Mouse (Mus musculus) urinary bladder, adult 2 months (tissue): ENCODE data around the gene Rhov. TPM values are rescaled to one million over a fixed set of nuclear protein-coding genes. Genes with fewer than 3 reads are reported as not detected.

Experiments
- DNase-seq: peaks from one replicate; pipeline ENCODE4 v3.0.0; 2022; ENCODE audit warnings: low spot score
- polyA plus RNA-seq: library from polyadenylated mRNA; depleted of rRNA; stranded (reverse); fragments of >200 nt; gene quantifications from 2 replicates; pipeline ENCODE4 v1.2.3, GENCODE M21; 2012

The Rhov gene
- polyA plus RNA-seq, 1 experiment: 34.1 TPM

DNA sequence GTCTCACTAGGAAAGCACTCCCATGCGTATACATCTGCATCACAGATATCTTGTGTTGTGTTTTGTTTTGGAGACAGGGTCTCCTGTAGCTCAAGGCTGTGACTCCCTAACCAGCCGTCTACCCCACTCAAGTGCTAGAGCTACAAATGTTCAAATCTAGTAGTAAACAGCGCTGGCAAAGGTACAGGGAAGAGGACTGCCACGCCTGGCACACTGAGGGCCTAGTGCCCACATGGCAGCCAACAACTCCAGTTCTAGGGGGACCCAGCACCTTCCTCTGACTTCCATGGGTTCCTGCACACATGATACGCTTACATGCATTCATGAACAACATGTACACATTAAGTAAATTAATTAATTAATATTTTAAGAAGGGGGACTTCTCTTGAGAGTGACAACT is 21.2 kb upstream of the Rhov start:
- DNase-seq: no peak

DNA sequence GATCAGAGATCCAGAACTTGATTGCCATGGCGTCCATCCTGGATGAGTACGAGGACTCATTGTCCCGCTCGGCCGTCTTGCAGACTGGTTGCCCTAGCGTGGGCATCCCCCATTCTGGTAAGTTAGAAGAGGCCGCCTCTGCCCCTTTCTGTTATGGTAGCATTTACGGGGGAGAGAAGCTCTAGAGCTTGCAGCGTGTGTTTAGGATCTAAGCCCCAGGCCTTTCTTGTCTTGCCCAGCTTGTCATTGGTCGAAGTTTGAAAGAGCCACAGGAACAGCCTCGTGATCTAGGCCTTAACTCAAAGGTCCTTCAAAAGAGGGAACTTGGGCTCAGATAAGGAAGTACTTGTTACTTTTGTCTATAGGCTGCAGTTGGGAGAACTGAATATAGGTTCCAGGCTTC is 17.9 kb upstream of the Rhov start:
- no peak for DNase-seq

- peak; percentile 97 for DNase-seq
Measured at GRCm38 (mm10) chr2:119288270-119288882, 17.3 kb upstream of the Rhov start, which contains the start of gene Vps18. TSS of gene Vps18 (plus strand) at chr2:119288740.

DNA sequence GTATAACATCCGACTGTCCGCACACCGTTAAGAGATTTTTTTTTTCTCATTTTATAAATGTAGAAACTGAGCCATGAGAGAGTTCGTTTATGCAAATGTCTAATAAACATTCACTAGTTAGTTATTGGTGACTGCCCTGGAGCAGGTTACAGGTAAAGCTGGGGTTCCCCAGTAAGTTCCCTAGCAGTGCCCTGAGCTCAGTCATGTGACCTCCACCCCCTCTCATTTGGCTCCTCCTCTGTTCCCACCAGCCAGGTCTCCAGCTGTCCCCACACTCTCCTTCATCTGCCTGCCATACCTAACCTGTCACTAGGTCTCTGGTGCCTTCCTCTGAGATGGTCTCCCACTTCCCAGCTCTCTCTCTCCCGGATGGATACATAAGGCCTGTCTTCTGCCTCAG is 16.3 kb upstream of the Rhov start:
- no peak for DNase-seq

DNA sequence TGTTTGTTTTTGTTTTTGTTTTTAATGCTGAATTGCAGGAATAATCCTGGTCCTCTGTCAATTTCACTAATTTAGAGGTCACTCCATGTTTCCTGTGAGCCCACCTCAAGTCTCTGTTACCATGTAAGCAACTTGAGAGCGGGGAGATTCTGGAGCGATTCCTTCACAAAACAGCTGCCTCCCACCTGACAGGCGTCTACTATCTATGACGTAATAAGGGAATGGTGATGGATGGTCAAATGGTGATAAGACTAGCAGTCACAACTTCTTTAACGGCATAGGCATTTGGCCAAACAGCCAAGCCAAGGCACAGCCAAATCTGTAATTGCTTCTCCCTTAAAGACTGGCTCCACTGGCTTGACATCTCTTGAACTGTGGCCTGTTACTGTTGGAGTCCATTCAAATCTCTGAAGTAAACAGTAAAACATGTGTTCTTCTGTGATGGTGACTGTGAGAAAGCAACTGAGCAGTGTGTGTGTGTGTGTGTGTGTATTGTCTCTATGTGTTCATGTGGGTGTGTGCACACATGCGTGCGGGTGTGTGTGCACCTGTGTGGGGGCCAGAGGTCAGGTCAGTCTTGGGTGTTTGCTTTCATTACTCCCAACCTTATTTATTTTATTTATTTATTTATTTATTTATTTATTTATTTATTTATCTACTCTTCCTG is 11.0 kb upstream of the Rhov start:
- no peak for DNase-seq

- no peak for DNase-seq
Measured at GRCm38 (mm10) chr2:119277810-119278209, 6.7 kb upstream of the Rhov start.

- DNase-seq: no peak
Measured at GRCm38 (mm10) chr2:119276926-119277325, 5.9 kb upstream of the Rhov start.

DNA sequence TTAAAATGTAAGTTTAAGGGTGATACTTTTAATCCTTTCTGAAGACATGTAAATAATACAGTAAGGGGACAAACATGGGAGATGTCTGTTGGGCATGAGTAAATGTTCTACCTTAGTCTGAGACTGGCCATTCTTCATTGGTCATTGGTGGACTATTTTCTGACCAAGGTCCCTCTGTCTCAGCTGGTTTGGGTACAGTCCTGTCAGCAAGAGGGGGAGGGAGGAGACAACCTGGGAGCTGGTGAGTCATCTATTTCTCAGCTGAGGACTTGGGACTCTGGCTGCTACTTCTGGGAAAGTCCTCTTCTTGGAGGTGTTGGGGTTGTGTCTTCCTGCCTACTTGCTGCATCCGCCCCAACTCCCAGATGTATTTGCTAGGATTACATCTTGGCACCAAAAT is 3.1 kb upstream of the Rhov start:
- no peak for DNase-seq

GRCm38 (mm10) chr2:119270286-119270642 is 808 bp downstream of the Rhov start:
- no peak for DNase-seq

DNA sequence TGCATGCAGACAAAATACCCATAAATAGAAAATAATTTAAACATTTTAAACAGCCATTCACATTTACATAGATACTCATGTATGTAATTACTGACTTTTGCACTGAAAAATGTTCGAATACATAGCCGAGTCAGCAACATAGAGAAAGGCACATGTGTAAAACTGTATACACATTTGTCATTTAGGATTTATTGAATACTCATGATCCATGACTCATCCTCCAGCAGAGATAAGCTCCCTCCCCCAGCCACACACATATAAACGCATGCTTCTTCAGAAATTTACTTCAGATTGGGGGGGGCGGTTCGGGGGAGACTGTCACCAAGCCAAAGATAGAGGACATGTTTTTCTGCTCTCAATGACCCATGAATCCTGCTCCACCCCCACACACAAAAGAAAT is 7.3 kb downstream of the Rhov start:
- no peak for DNase-seq

DNA sequence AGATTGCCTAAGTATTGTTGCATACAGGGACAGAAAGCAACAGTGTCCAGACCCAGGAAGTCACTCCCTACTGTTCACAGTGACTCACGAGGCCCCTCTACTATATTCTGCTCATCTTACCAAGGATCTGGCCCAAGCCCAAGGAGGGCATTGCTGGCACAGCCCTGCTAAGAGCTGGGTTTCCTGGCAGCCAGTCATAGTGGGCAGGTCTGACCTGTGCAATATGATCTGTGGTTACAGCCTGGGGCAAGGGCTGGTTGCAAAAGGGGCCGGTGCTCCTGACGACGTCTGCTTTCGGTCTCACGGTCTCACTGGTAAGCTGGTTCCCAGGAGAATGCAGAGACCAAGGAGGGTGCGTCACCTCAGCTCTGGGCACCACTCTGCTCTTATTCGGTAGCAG is 8.1 kb downstream of the Rhov start:
- DNase-seq: no peak

GRCm38 (mm10) chr2:119261326-119261725 is 9.7 kb downstream of the Rhov start:
- DNase-seq: no peak

- DNase-seq: no peak
Measured at GRCm38 (mm10) chr2:119260518-119260917, 10.6 kb downstream of the Rhov start.

GRCm38 (mm10) chr2:119254976-119255375 is 16.1 kb downstream of the Rhov start:
- DNase-seq: no peak

GRCm38 (mm10) chr2:119250826-119251478 is 20.1 kb downstream of the Rhov start:
- DNase-seq: peak; percentile 85

- no peak for DNase-seq
Measured at GRCm38 (mm10) chr2:119250377-119250776, 20.7 kb downstream of the Rhov start.

DNA sequence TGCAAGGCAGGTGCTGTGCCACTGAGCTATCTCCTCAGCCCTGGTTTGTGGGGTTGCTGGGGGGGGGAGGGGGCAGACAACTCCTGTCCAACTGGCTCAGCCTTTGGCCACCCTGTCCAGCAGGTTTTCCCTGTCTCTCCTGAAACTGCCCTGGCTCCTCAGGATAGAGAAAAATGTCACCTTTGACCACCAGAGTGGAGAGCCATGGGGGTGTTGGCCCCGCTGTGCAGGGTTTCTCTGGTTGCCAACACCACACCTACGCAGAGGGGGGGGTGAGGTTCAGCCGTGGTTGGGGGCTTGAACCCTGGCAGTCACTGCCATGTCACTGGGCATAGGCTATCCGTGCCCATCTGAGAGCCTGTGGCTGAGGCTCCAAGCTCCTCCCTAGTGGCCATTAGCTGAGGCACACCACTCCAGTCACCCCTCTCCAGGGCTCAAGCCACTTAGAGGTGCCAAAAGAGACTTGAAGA is 21.4 kb downstream of the Rhov start:
- DNase-seq: no peak

DNA sequence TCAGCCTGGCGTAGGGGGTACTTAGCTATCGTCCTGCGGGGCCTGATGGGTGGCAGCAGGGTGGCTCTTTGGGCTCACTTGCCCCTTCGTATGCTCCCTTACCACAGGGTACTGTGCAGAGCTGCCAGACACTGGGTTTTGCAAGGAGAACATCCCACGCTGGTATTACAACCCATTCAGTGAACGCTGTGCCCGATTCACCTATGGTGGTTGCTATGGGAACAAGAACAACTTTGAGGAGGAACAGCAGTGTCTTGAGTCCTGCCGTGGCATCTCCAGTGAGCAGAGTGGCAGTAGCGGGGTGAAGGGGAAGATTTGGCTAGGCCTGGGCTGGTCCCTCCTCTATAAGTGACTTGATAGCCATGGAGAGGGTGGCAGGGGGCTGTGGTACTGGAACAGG is 23.2 kb downstream of the Rhov start:
- DNase-seq: no peak

DNA sequence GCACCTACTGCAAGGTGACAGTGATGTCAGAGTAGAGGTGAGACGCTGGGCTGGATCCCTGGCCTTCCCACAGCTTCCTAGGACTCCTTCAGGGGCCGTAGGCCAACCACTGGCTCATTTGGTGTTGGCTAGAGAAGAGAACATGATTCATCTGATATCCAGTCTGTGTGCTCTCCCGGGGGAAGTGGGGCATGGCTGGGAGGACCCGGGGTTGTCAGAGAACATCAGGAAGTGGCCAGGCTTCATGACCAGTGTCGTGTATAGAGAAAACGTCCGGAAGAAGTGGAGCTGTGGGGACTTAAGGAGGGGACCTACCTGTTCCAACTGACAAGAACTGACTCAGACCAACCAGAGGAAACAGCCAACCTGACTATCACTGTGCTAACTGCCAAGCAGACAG is 25.8 kb downstream of the Rhov start:
- no peak for DNase-seq

DNA sequence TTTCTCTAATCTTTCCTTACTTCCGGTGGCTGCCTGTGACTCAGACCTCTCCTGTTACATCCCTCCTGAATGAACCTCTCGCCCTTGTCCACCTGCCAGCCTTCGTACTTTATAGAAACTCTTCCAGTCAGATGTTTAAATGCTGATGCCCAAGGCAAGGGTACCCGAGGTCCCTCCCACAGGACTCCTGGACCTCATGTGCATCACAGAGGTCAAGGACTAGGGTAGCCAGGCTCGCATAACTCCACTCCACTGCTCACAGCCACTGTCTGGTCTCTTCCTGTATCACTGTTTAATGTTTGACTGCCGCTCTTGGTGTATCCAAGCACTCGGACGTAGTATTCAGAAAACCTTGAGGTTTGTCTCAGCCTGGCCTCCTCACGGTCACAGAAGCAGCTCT is 28.5 kb downstream of the Rhov start:
- DNase-seq: no peak

- DNase-seq: no peak
Measured at GRCm38 (mm10) chr2:119240819-119241186, 30.3 kb downstream of the Rhov start.

DNA sequence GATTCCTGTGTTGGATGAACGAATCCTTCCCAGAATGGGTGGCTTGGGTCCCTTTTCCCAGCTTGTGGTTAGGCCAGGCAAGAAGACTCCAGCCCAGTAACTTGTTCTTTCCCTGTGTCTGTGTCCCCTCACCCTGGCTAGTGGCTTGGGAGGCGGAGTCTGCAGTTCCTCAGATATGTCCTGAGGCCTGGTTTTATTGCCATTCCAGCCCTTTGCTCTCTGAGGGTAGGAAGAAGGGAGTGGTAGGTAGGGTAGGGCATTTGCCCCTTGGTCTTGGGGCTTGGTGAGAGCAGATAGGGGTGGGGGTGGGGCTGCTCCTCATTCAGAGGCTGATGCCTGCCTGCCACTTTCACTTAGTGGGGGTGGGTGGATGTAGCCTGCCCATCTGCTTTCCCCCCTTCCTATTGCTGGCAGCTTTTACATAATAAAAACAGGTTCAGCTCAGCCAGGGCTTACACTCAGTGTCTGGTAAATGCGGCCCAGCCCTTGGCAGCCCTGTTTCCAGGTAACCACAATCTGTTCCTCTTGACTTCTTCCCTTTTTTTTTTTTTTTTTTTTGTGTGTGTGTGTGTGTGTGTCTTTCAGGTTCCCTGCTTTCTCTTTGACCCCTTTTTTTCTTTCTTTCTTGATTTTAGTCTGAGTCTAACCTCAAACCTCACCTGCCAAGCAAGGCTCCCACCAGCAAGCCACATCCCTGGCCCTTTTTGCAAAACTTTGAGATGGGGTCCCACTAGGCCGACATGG is 30.8 kb downstream of the Rhov start:
- no peak for DNase-seq

DNA sequence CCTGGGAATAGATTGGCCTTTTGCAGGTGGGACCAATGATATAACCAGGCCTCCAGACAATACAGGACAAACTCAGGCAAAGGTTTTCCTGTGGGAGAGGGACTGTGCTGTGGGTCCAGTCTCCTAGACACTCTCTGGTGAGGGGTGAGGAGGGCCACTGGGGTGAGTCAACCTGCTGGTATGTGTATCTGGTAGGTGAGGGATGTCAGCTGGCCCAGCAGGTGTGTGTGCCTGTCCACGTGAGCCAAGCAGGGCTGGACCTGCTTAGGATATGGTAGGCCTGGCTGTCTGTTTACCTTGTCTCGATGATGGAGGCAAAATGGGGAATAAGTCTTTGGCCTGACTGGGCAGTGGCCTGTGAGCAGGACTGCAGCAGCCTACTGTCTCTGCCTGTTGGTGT is 32.4 kb downstream of the Rhov start:
- DNase-seq: peak; percentile 56
